Mouse (Mus musculus) C2C12 (cell line): ENCODE data around the gene Recql5.

Experiments
- CTCF ChIP-seq: IDR thresholded peaks from one replicate; pipeline ENCODE4 v1.5.1; 2011; ENCODE audit not compliant: control insufficient read depth, insufficient read depth, insufficient read length
- FOSL1 ChIP-seq: IDR thresholded peaks from one replicate; pipeline ENCODE4 v1.8.0; 2011; ENCODE audit warnings: mild to moderate bottlenecking, low read length; ENCODE audit not compliant: poor library complexity, insufficient read depth, severe bottlenecking
- MAX ChIP-seq: IDR thresholded peaks from one replicate; pipeline ENCODE4 v1.6.1; 2011; ENCODE audit warnings: mild to moderate bottlenecking, control low read depth
- USF1 ChIP-seq: IDR thresholded peaks from one replicate; pipeline ENCODE4 v1.6.1; 2011; ENCODE audit warnings: low read depth, mild to moderate bottlenecking, control low read depth, moderate library complexity

- no peak for TF ChIP-seq CTCF
- TF ChIP-seq FOSL1, result no peak
- TF ChIP-seq MAX, result no peak
- no peak for TF ChIP-seq USF1
Measured at GRCm38 (mm10) chr11:115843891-115844239, 89.4 kb downstream of the Recql5 start.
